Mouse (Mus musculus): ENCODE measurements around the gene Rhot2.

- TF ChIP-seq POLR2A (IDR thresholded peaks at IDR 0.05; ENCODE audit: borderline replicate concordance, low read depth, low read length) (no peak), CTCF (IDR thresholded peaks at IDR 0.05; ENCODE audit: low read depth, low read length) (no peak)
Observed at GRCm38 (mm10) chr17:25831451-25832281, 13.0 kb downstream of the Rhot2 start.

All from bone marrow macrophage, adult 2 months (primary cell).